Mouse (Mus musculus): ENCODE measurements around the gene Rfc2.

The Rfc2 gene

GRCm38 (mm10) chr5:134609916-134610643 is 28.9 kb downstream of the Rfc2 start:
- DNase-seq (ENCODE audit: low spot score) = no peak

GRCm38 (mm10) chr5:134611810-134612521 is 30.8 kb downstream of the Rfc2 start:
- DNase-seq (ENCODE audit: low spot score) = no peak

- DNase-seq (ENCODE audit: low spot score) = no peak
Measured at GRCm38 (mm10) chr5:134613727-134614126, 32.6 kb downstream of the Rfc2 start.

- DNase-seq (ENCODE audit: low spot score) = no peak
Measured at GRCm38 (mm10) chr5:134614296-134614695, 33.1 kb downstream of the Rfc2 start.

GRCm38 (mm10) chr5:134614802-134615201 is 33.6 kb downstream of the Rfc2 start, which contains the start of gene Lat2:
Gene Lat2 (minus strand): TSS chr5:134615025.
- no peak for DNase-seq (ENCODE audit: low spot score)

GRCm38 (mm10) chr5:134615380-134615779 is 34.2 kb downstream of the Rfc2 start:
- DNase-seq (ENCODE audit: low spot score) = no peak

GRCm38 (mm10) chr5:134615780-134616179 is 34.6 kb downstream of the Rfc2 start:
- DNase-seq (ENCODE audit: low spot score) = no peak

GRCm38 (mm10) chr5:134617071-134617470 is 35.9 kb downstream of the Rfc2 start:
- DNase-seq (ENCODE audit: low spot score) = peak; percentile 77

GRCm38 (mm10) chr5:134620457-134620856 is 39.3 kb downstream of the Rfc2 start:
- DNase-seq (ENCODE audit: low spot score) = no peak

GRCm38 (mm10) chr5:134621099-134621640 is 40.0 kb downstream of the Rfc2 start:
- DNase-seq (ENCODE audit: low spot score) = no peak

GRCm38 (mm10) chr5:134622069-134622468 is 40.9 kb downstream of the Rfc2 start:
- peak; percentile 85 for DNase-seq (ENCODE audit: low spot score)

- DNase-seq (ENCODE audit: low spot score) = no peak
Measured at GRCm38 (mm10) chr5:134629508-134629907, 48.3 kb downstream of the Rfc2 start.

GRCm38 (mm10) chr5:134630835-134631234 is 49.7 kb downstream of the Rfc2 start:
- DNase-seq (ENCODE audit: low spot score) = no peak

- no peak for DNase-seq (ENCODE audit: low spot score)
Measured at GRCm38 (mm10) chr5:134632841-134633240, 51.7 kb downstream of the Rfc2 start.

GRCm38 (mm10) chr5:134637820-134638367 is 56.7 kb downstream of the Rfc2 start:
- no peak for DNase-seq (ENCODE audit: low spot score)

GRCm38 (mm10) chr5:134638461-134639268 is 57.5 kb downstream of the Rfc2 start:
- DNase-seq (ENCODE audit: low spot score) = peak; percentile 65

GRCm38 (mm10) chr5:134639269-134639682 is 58.1 kb downstream of the Rfc2 start, which contains the start of gene Eif4h:
Gene Eif4h (minus strand): TSS chr5:134639490.
- DNase-seq (ENCODE audit: low spot score) = peak; percentile 100

GRCm38 (mm10) chr5:134640371-134640770 is 59.2 kb downstream of the Rfc2 start:
- no peak for DNase-seq (ENCODE audit: low spot score)

GRCm38 (mm10) chr5:134644121-134644520 is 63.0 kb downstream of the Rfc2 start:
- DNase-seq (ENCODE audit: low spot score) = no peak

- DNase-seq (ENCODE audit: low spot score) = no peak
Measured at GRCm38 (mm10) chr5:134644643-134645118, 63.5 kb downstream of the Rfc2 start.

GRCm38 (mm10) chr5:134646461-134646860 is 65.3 kb downstream of the Rfc2 start:
- no peak for DNase-seq (ENCODE audit: low spot score)

GRCm38 (mm10) chr5:134647394-134647793 is 66.2 kb downstream of the Rfc2 start:
- no peak for DNase-seq (ENCODE audit: low spot score)

Data from MN1 (cell line).